Mouse (Mus musculus) MEL (cell line): ENCODE results near the gene Creb3l1. TPM values are rescaled to one million over a fixed set of nuclear protein-coding genes. Genes with fewer than 3 reads are reported as not detected.

Experiments used
- DNase-seq: peaks from one replicate; pipeline ENCODE4 v3.0.0; 2011; ENCODE audit warnings: low read depth, low spot score
- H3K27ac ChIP-seq: 2 replicates; pipeline ENCODE4 v1.5.1; 2012; ENCODE audit warnings: low read depth, mild to moderate bottlenecking, control low read depth, low read length, moderate library complexity; ENCODE audit not compliant: control insufficient read depth
- H3K27me3 ChIP-seq, 2 experiments: fragments of 150-350 bp in 1 of 2; sonication (generic) in 1 of 2; 2 replicates each; pipeline ENCODE4 v1.6.1; 2012; ENCODE audit warnings: low read length in 2 of 2, mild to moderate bottlenecking in 2 of 2, improper control_type of control experiment in 1 of 2, moderate library complexity in 1 of 2; ENCODE audit not compliant: insufficient read depth in 2 of 2, control insufficient read depth in 1 of 2
- H3K36me3 ChIP-seq, 2 experiments: 2 replicates each; pipeline ENCODE4 v1.6.1; 2012 to 2014; ENCODE audit warnings: low read length in 2 of 2, improper control_type of control experiment in 1 of 2, inconsistent platforms in 1 of 2, mild to moderate bottlenecking in 1 of 2; ENCODE audit not compliant: insufficient read depth in 2 of 2, control insufficient read depth in 1 of 2
- H3K4me1 ChIP-seq, 2 experiments: fragments of 150-350 bp in 1 of 2; sonication (generic) in 1 of 2; 2 replicates each; pipeline ENCODE4 v1.6.1; 2012; ENCODE audit warnings: low read length in 2 of 2, improper control_type of control experiment in 1 of 2, mild to moderate bottlenecking in 1 of 2; ENCODE audit not compliant: insufficient read depth in 2 of 2, control insufficient read depth in 1 of 2
- H3K4me3 ChIP-seq, 2 experiments: fragments of 150-350 bp in 1 of 2; sonication (generic) in 1 of 2; 2 replicates each; pipeline ENCODE4 v1.5.1; 2012; ENCODE audit warnings: low read depth in 2 of 2, low read length in 2 of 2, mild to moderate bottlenecking in 2 of 2, moderate library complexity in 2 of 2, control low read depth in 1 of 2, improper control_type of control experiment in 1 of 2; ENCODE audit not compliant: control insufficient read depth in 1 of 2, insufficient read depth in 1 of 2
- H3K79me2 ChIP-seq: 2 replicates; pipeline ENCODE4 v1.6.1; 2012; ENCODE audit warnings: mild to moderate bottlenecking, low read length, moderate library complexity; ENCODE audit not compliant: control insufficient read depth, poor library complexity, insufficient read depth
- H3K9ac ChIP-seq: 2 replicates; pipeline ENCODE4 v1.6.1; 2012; ENCODE audit warnings: low read depth, mild to moderate bottlenecking, control low read depth, low read length, moderate library complexity; ENCODE audit not compliant: control insufficient read depth, poor library complexity, severe bottlenecking
- H3K9me3 ChIP-seq: fragments of 150-350 bp; sonication (generic); replicated peaks from 2 replicates; pipeline ENCODE4 v1.6.1; 2012; ENCODE audit warnings: mild to moderate bottlenecking, low read length, improper control_type of control experiment, moderate library complexity; ENCODE audit not compliant: insufficient read depth
- CHD1 ChIP-seq: IDR thresholded peaks from 2 replicates; pipeline ENCODE4 v1.6.1; 2012; ENCODE audit warnings: low read depth, mild to moderate bottlenecking, inconsistent platforms, low read length, improper control_type of control experiment
- CHD2 ChIP-seq: IDR thresholded peaks from 2 replicates; pipeline ENCODE4 v1.6.1; 2011; ENCODE audit warnings: low read length, improper control_type of control experiment
- ELF1 ChIP-seq: IDR thresholded peaks from 2 replicates; pipeline ENCODE4 v1.6.1; 2014; ENCODE audit warnings: low read depth, mild to moderate bottlenecking, inconsistent platforms, low read length, improper control_type of control experiment, moderate library complexity
- ETS1 ChIP-seq: IDR thresholded peaks from 2 replicates; pipeline ENCODE4 v1.6.1; 2012; ENCODE audit warnings: low read depth, mild to moderate bottlenecking, inconsistent platforms, low read length, improper control_type of control experiment, moderate library complexity
- GABPA ChIP-seq: IDR thresholded peaks from 2 replicates; pipeline ENCODE4 v1.6.1; 2012; ENCODE audit warnings: low read depth, mild to moderate bottlenecking, inconsistent platforms, low read length, improper control_type of control experiment, moderate library complexity
- JUND ChIP-seq: IDR thresholded peaks from 2 replicates; pipeline ENCODE4 v1.6.1; 2011; ENCODE audit warnings: low read depth, mild to moderate bottlenecking, improper control_type of control experiment, low read length
- MAX ChIP-seq: IDR thresholded peaks from 2 replicates; pipeline ENCODE4 v1.6.1; 2011; ENCODE audit warnings: low read length, improper control_type of control experiment
- MAZ ChIP-seq: IDR thresholded peaks from 2 replicates; pipeline ENCODE4 v1.6.1; 2012; ENCODE audit warnings: low read depth, mild to moderate bottlenecking, inconsistent platforms, low read length, improper control_type of control experiment
- MEF2A ChIP-seq: IDR thresholded peaks from 2 replicates; pipeline ENCODE4 v1.6.1; 2014; ENCODE audit warnings: low read depth, mild to moderate bottlenecking, inconsistent platforms, low read length, improper control_type of control experiment; ENCODE audit not compliant: poor library complexity, insufficient replicate concordance, severe bottlenecking; ENCODE audit errors: extremely low read depth
- MYB ChIP-seq: IDR thresholded peaks from 2 replicates; pipeline ENCODE4 v1.6.1; 2011; ENCODE audit warnings: mild to moderate bottlenecking, low read depth, low read length, improper control_type of control experiment
- POLR2A ChIP-seq, 2 experiments: IDR thresholded peaks; 2 replicates each; pipeline ENCODE4 v1.6.1; 2011 to 2012; ENCODE audit warnings: low read length in 2 of 2, mild to moderate bottlenecking in 2 of 2, control low read depth in 1 of 2, improper control_type of control experiment in 1 of 2, low read depth in 1 of 2, moderate library complexity in 1 of 2; ENCODE audit not compliant: control insufficient read depth in 1 of 2, insufficient read depth in 1 of 2, poor library complexity in 1 of 2
- POLR2AphosphoS5 ChIP-seq: IDR thresholded peaks from 2 replicates; pipeline ENCODE4 v1.6.1; 2012; ENCODE audit warnings: low read depth, borderline replicate concordance, mild to moderate bottlenecking, inconsistent platforms, low read length, moderate library complexity, mixed read lengths
- RCOR1 ChIP-seq: IDR thresholded peaks from 2 replicates; pipeline ENCODE4 v1.6.1; 2012; ENCODE audit warnings: low read depth, mild to moderate bottlenecking, inconsistent platforms, low read length, improper control_type of control experiment
- SIN3A ChIP-seq: IDR thresholded peaks from 2 replicates; pipeline ENCODE4 v1.6.1; 2012; ENCODE audit warnings: low read length, improper control_type of control experiment, inconsistent platforms
- TCF12 ChIP-seq: IDR thresholded peaks from 2 replicates; pipeline ENCODE4 v1.6.1; 2014; ENCODE audit warnings: low read depth, mild to moderate bottlenecking, inconsistent platforms, low read length, improper control_type of control experiment, moderate library complexity
- UBTF ChIP-seq: IDR thresholded peaks from 2 replicates; pipeline ENCODE4 v1.6.1; 2012; ENCODE audit warnings: low read depth, mild to moderate bottlenecking, inconsistent platforms, low read length, improper control_type of control experiment, moderate library complexity, borderline replicate concordance; ENCODE audit not compliant: insufficient read depth
- USF2 ChIP-seq, 2 experiments: IDR thresholded peaks; 2 replicates each; pipeline ENCODE4 v1.6.1; 2011 to 2012; ENCODE audit warnings: improper control_type of control experiment in 2 of 2, low read length in 2 of 2, borderline replicate concordance in 1 of 2, inconsistent platforms in 1 of 2, low read depth in 1 of 2, mild to moderate bottlenecking in 1 of 2; ENCODE audit not compliant: insufficient read depth in 1 of 2
- ZC3H11A ChIP-seq: IDR thresholded peaks from 2 replicates; pipeline ENCODE4 v1.6.1; 2012; ENCODE audit warnings: low read depth, mild to moderate bottlenecking, inconsistent platforms, low read length, improper control_type of control experiment
- ZKSCAN1 ChIP-seq: IDR thresholded peaks from 2 replicates; pipeline ENCODE4 v1.6.1; 2012; ENCODE audit warnings: low read depth, mild to moderate bottlenecking, inconsistent platforms, low read length, improper control_type of control experiment, moderate library complexity
- ZNF384 ChIP-seq: IDR thresholded peaks from 2 replicates; pipeline ENCODE4 v1.6.1; 2012; ENCODE audit warnings: low read depth, mild to moderate bottlenecking, inconsistent platforms, low read length, improper control_type of control experiment
- polyA plus RNA-seq, 2 experiments: library from polyadenylated mRNA; stranded (reverse) in 1 of 2; unstranded in 1 of 2; fragments of >175 nt in 1 of 2; fragments of >200 nt in 1 of 2; gene quantifications; 2 replicates each; pipeline versions ENCODE4 v1.2.1 to v1.2.4; 2012; ENCODE audit warnings: low replicate concordance in 2 of 2, low read depth in 1 of 2; ENCODE audit not compliant: insufficient read length in 2 of 2, insufficient read depth in 1 of 2, missing spikeins in 1 of 2
- total RNA-seq: library from RNA; depleted of rRNA; stranded (reverse); fragments of 300-350 nt; gene quantifications from 2 replicates; pipeline ENCODE4 v1.2.3, GENCODE M21; 2012

The Creb3l1 gene
- total and polyA plus RNA-seq, 3 experiments = 0.12 to 9.1 TPM; not detected in 1

DNA sequence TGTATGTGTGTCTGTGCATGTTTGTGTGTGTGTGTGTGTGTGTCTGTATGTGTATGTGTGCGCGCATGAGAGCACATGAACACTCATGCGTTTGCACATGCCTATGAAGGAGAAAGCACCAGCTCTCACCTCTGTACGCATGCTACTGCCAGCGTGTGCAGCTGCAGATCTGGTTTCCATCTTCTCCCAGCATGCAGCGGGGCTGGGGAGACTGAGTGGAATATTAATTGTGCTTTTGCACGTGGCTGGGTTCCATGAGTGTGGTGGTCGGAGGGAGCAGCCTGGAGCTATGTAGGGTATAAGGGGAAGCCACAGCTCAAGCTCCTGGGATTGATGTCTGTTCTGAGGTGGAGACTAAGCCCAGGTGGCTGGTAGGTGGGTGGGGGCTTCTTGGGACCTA, 6.3 kb upstream of the Creb3l1 start:
- no peak for TF ChIP-seq CHD2
- TF ChIP-seq TCF12 = no peak
- TF ChIP-seq POLR2AphosphoS5 = no peak
- no peak for TF ChIP-seq SIN3A
- TF ChIP-seq RCOR1 = no peak
- TF ChIP-seq ZNF384 = no peak
- no peak for TF ChIP-seq ELF1
- no peak for TF ChIP-seq POLR2A (IDR thresholded peaks at IDR 0.05; ENCODE audit: control insufficient read depth in 1 of 2, insufficient read depth in 1 of 2, low read depth in 1 of 2, low read length in 2 of 2, poor library complexity in 1 of 2)
- no peak for TF ChIP-seq MAX
- no peak for TF ChIP-seq MYB
- TF ChIP-seq MEF2A = no peak
- TF ChIP-seq ZKSCAN1 = no peak
- no peak for TF ChIP-seq CHD1
- no peak for TF ChIP-seq ETS1
- no peak for TF ChIP-seq MAZ
- no peak for TF ChIP-seq UBTF
- no peak for TF ChIP-seq USF2 (IDR thresholded peaks at IDR 0.05; ENCODE audit: borderline replicate concordance in 1 of 2, insufficient read depth in 1 of 2, low read depth in 1 of 2, low read length in 2 of 2)
- no peak for TF ChIP-seq GABPA
- TF ChIP-seq JUND = no peak
- TF ChIP-seq ZC3H11A = no peak
- H3K9me3 ChIP-seq = no peaks in the 10 kb centered on the region
- H3K4me3 ChIP-seq = no peak overlapping the region
- no peak for DNase-seq
- H3K36me3 ChIP-seq = peaks cover 0 to 14% of the 10 kb centered on the region in 2 experiments; a peak in 2 of 4 replicates
- peaks cover 0 to 1% of the 10 kb centered on the region in 2 experiments; a peak in 2 of 4 replicates for H3K27me3 ChIP-seq
- no peaks in the 10 kb centered on the region for H3K79me2 ChIP-seq
- H3K27ac ChIP-seq = no peak overlapping the region
- peaks cover 0 to 33% of the 10 kb centered on the region in 2 experiments; a peak in 2 of 4 replicates for H3K4me1 ChIP-seq
- no peak overlapping the region for H3K9ac ChIP-seq
